Mouse (Mus musculus): ENCODE results near the gene Crx. TPM values are rescaled to one million over a fixed set of nuclear protein-coding genes. Genes with fewer than 3 reads are reported as not detected.

Gene Crx
- polyA plus RNA-seq, 1 experiment from 2014 or later = not detected

- Histone ChIP-seq H3K9me3 (ENCODE audit: control insufficient read depth, low read length) (no peaks in the 10 kb centered on the region), H3K9ac (ENCODE audit: low read depth, low read length) (no peak overlapping the region), H3K4me2 (ENCODE audit: low read length) (no peak overlapping the region), H3K4me3 (ENCODE audit: low read length) (no peak overlapping the region), H3K4me1 (ENCODE audit: control insufficient read depth, insufficient read depth, low read depth, low read length) (peaks cover 2% of the 10 kb centered on the region; the same call in 1 of the 2 replicates), H3K27ac (ENCODE audit: low read depth, low read length) (no peak overlapping the region), H3K27me3 (replicated peaks; ENCODE audit: control insufficient read depth, insufficient read depth, low read length) (no peaks in the 10 kb centered on the region), H3K36me3 (ENCODE audit: control insufficient read depth, insufficient read depth, low read length) (peaks cover 15% of the 10 kb centered on the region)
- no peak for ATAC-seq
- 79% methylated on average over 2 of the region's 2 CpGs for WGBS
These were observed 35.0 kb upstream of the Crx start for GRCm38 (mm10) chr7:15914751-15915150.

- Histone ChIP-seq H3K27ac (ENCODE audit: low read depth, low read length) (no peak overlapping the region), H3K9me3 (ENCODE audit: control insufficient read depth, low read length) (no peaks in the 10 kb centered on the region), H3K9ac (ENCODE audit: low read depth, low read length) (no peak overlapping the region), H3K4me2 (ENCODE audit: low read length) (no peak overlapping the region), H3K4me1 (ENCODE audit: control insufficient read depth, insufficient read depth, low read depth, low read length) (peaks cover 2% of the 10 kb centered on the region; the same call in 1 of the 2 replicates), H3K36me3 (ENCODE audit: control insufficient read depth, insufficient read depth, low read length) (peaks cover 10% of the 10 kb centered on the region), H3K27me3 (replicated peaks; ENCODE audit: control insufficient read depth, insufficient read depth, low read length) (no peaks in the 10 kb centered on the region), H3K4me3 (ENCODE audit: low read length) (no peak overlapping the region)
- WGBS = 42% methylated on average over 2 of the region's 2 CpGs
- no peak for ATAC-seq
These were observed 34.5 kb upstream of the Crx start for GRCm38 (mm10) chr7:15914252-15914651.

GRCm38 (mm10) chr7:15912183-15912582, 32.4 kb upstream of the Crx start:
- Histone ChIP-seq H3K4me2 (ENCODE audit: low read length) (no peak overlapping the region), H3K27ac (ENCODE audit: low read depth, low read length) (no peak overlapping the region), H3K4me1 (ENCODE audit: control insufficient read depth, insufficient read depth, low read depth, low read length) (peaks cover 2% of the 10 kb centered on the region; the same call in 1 of the 2 replicates), H3K36me3 (ENCODE audit: control insufficient read depth, insufficient read depth, low read length) (peaks cover 4% of the 10 kb centered on the region; the same call in 1 of the 2 replicates), H3K27me3 (replicated peaks; ENCODE audit: control insufficient read depth, insufficient read depth, low read length) (no peaks in the 10 kb centered on the region), H3K4me3 (ENCODE audit: low read length) (no peak overlapping the region), H3K9ac (ENCODE audit: low read depth, low read length) (peak overlapping the region; percentile 17; the same call in 1 of the 2 replicates), H3K9me3 (ENCODE audit: control insufficient read depth, low read length) (no peaks in the 10 kb centered on the region)
- peak; percentile 67 for ATAC-seq
- under 1% methylated on average over 4 of the region's 4 CpGs for WGBS

- Histone ChIP-seq H3K9me3 (ENCODE audit: control insufficient read depth, low read length) (no peaks in the 10 kb centered on the region), H3K4me2 (ENCODE audit: low read length) (no peak overlapping the region), H3K4me3 (ENCODE audit: low read length) (no peak overlapping the region), H3K4me1 (ENCODE audit: control insufficient read depth, insufficient read depth, low read depth, low read length) (peaks cover 2% of the 10 kb centered on the region; the same call in 1 of the 2 replicates), H3K36me3 (ENCODE audit: control insufficient read depth, insufficient read depth, low read length) (no peaks in the 10 kb centered on the region), H3K27me3 (replicated peaks; ENCODE audit: control insufficient read depth, insufficient read depth, low read length) (no peaks in the 10 kb centered on the region), H3K9ac (ENCODE audit: low read depth, low read length) (no peak overlapping the region), H3K27ac (ENCODE audit: low read depth, low read length) (no peak overlapping the region)
- no peak for ATAC-seq
- WGBS = 91% methylated on average over 5 of the region's 5 CpGs
These were observed 30.8 kb upstream of the Crx start for GRCm38 (mm10) chr7:15910521-15910920.

GRCm38 (mm10) chr7:15907971-15908590, 28.3 kb upstream of the Crx start:
- ATAC-seq = no peak
- H3K4me1 ChIP-seq (ENCODE audit: control insufficient read depth, insufficient read depth, low read depth, low read length) = peaks cover 2% of the 10 kb centered on the region; the same call in 1 of the 2 replicates
- H3K27ac ChIP-seq (ENCODE audit: low read depth, low read length) = no peak overlapping the region
- H3K4me3 ChIP-seq (ENCODE audit: low read length) = no peak overlapping the region
- no peaks in the 10 kb centered on the region for H3K36me3 ChIP-seq (ENCODE audit: control insufficient read depth, insufficient read depth, low read length)
- no peaks in the 10 kb centered on the region for H3K27me3 ChIP-seq (replicated peaks; ENCODE audit: control insufficient read depth, insufficient read depth, low read length)
- H3K4me2 ChIP-seq (ENCODE audit: low read length) = no peak overlapping the region
- no peaks in the 10 kb centered on the region for H3K9me3 ChIP-seq (ENCODE audit: control insufficient read depth, low read length)
- H3K9ac ChIP-seq (ENCODE audit: low read depth, low read length) = no peak overlapping the region
- WGBS = 82% methylated on average over 8 of the region's 8 CpGs

- H3K36me3 ChIP-seq (ENCODE audit: control insufficient read depth, insufficient read depth, low read length) = no peaks in the 10 kb centered on the region
- no peaks in the 10 kb centered on the region for H3K9me3 ChIP-seq (ENCODE audit: control insufficient read depth, low read length)
- H3K4me3 ChIP-seq (ENCODE audit: low read length) = no peak overlapping the region
- no peak overlapping the region for H3K4me2 ChIP-seq (ENCODE audit: low read length)
- no peak overlapping the region for H3K9ac ChIP-seq (ENCODE audit: low read depth, low read length)
- no peaks in the 10 kb centered on the region for H3K27me3 ChIP-seq (replicated peaks; ENCODE audit: control insufficient read depth, insufficient read depth, low read length)
- H3K27ac ChIP-seq (ENCODE audit: low read depth, low read length) = no peak overlapping the region
- no peaks in the 10 kb centered on the region for H3K4me1 ChIP-seq (ENCODE audit: control insufficient read depth, insufficient read depth, low read depth, low read length)
- ATAC-seq = no peak
- WGBS = 94% methylated on average over 1 of the region's 1 CpGs
These were observed 26.8 kb upstream of the Crx start for GRCm38 (mm10) chr7:15906602-15907001.

- no peak overlapping the region for H3K9ac ChIP-seq (ENCODE audit: low read depth, low read length)
- no peaks in the 10 kb centered on the region for H3K4me1 ChIP-seq (ENCODE audit: control insufficient read depth, insufficient read depth, low read depth, low read length)
- H3K27me3 ChIP-seq (replicated peaks; ENCODE audit: control insufficient read depth, insufficient read depth, low read length) = no peaks in the 10 kb centered on the region
- H3K27ac ChIP-seq (ENCODE audit: low read depth, low read length) = no peak overlapping the region
- no peaks in the 10 kb centered on the region for H3K9me3 ChIP-seq (ENCODE audit: control insufficient read depth, low read length)
- H3K36me3 ChIP-seq (ENCODE audit: control insufficient read depth, insufficient read depth, low read length) = no peaks in the 10 kb centered on the region
- WGBS = 79% methylated on average over 7 of the region's 7 CpGs
- H3K4me2 ChIP-seq (ENCODE audit: low read length) = no peak overlapping the region
- no peak for ATAC-seq
- no peak overlapping the region for H3K4me3 ChIP-seq (ENCODE audit: low read length)
These were observed 26.1 kb upstream of the Crx start for GRCm38 (mm10) chr7:15905861-15906260.

- H3K9ac ChIP-seq (ENCODE audit: low read depth, low read length) = no peak overlapping the region
- WGBS = 85% methylated on average over 9 of the region's 9 CpGs
- no peak overlapping the region for H3K27ac ChIP-seq (ENCODE audit: low read depth, low read length)
- no peaks in the 10 kb centered on the region for H3K9me3 ChIP-seq (ENCODE audit: control insufficient read depth, low read length)
- H3K27me3 ChIP-seq (replicated peaks; ENCODE audit: control insufficient read depth, insufficient read depth, low read length) = no peaks in the 10 kb centered on the region
- H3K4me3 ChIP-seq (ENCODE audit: low read length) = no peak overlapping the region
- no peaks in the 10 kb centered on the region for H3K36me3 ChIP-seq (ENCODE audit: control insufficient read depth, insufficient read depth, low read length)
- ATAC-seq = no peak
- H3K4me1 ChIP-seq (ENCODE audit: control insufficient read depth, insufficient read depth, low read depth, low read length) = no peaks in the 10 kb centered on the region
- H3K4me2 ChIP-seq (ENCODE audit: low read length) = no peak overlapping the region
These were observed 21.7 kb upstream of the Crx start for GRCm38 (mm10) chr7:15901366-15902048.

GRCm38 (mm10) chr7:15894251-15894650, 14.5 kb upstream of the Crx start:
- ATAC-seq = no peak

More at GRCm38 (mm10) chr7:15894251-15894650, 14.5 kb upstream of the Crx start:
- no peak overlapping the region for H3K9ac ChIP-seq (ENCODE audit: low read depth, low read length)
- H3K4me2 ChIP-seq (ENCODE audit: low read length) = no peak overlapping the region
- H3K4me3 ChIP-seq (ENCODE audit: low read length) = no peak overlapping the region
- no peaks in the 10 kb centered on the region for H3K4me1 ChIP-seq (ENCODE audit: control insufficient read depth, insufficient read depth, low read depth, low read length)
- H3K9me3 ChIP-seq (ENCODE audit: control insufficient read depth, low read length) = no peaks in the 10 kb centered on the region; the same call in 1 of the 2 replicates
- 75% methylated on average over 1 of the region's 1 CpGs for WGBS
- H3K27ac ChIP-seq (ENCODE audit: low read depth, low read length) = no peak overlapping the region
- H3K27me3 ChIP-seq (replicated peaks; ENCODE audit: control insufficient read depth, insufficient read depth, low read length) = no peaks in the 10 kb centered on the region
- no peaks in the 10 kb centered on the region for H3K36me3 ChIP-seq (ENCODE audit: control insufficient read depth, insufficient read depth, low read length)

Measured in hindbrain, embryonic 16.5 days (tissue).